Mouse (Mus musculus) T-helper 1 cell (primary cell): ENCODE data around the gene Olfr19.
"Not testable (repeated sequence)": the region's sequence is repeated elsewhere in the genome, so short reads cannot be mapped to it uniquely, and the experiment has no call there.

Experiments used
- in situ Hi-C: fragments of 300-600 bp; cut with MboI, MseI; formaldehyde crosslinking; loops from one replicate; pipeline ENCODE4 v1.15.1; 2025; ENCODE audit warnings: high pct_unique_total_duplicates

Gene Olfr19

GRCm38 (mm10) chr16:16676305-16676704, at the start of gene Olfr19:
Gene Olfr19 (minus strand): TSS chr16:16676405.
- in situ Hi-C loops: no loop called here

GRCm38 (mm10) chr16:16684975-16685374, 8.8 kb upstream of the Olfr19 start:
- in situ Hi-C loops: no loop called here

GRCm38 (mm10) chr16:16684053-16684452, 7.8 kb upstream of the Olfr19 start:
- in situ Hi-C loops: no loop called here

- in situ Hi-C loops: no loop called here
Measured at GRCm38 (mm10) chr16:16664994-16665393, 11.2 kb downstream of the Olfr19 start.

- in situ Hi-C loops: not testable (repeated sequence)
Measured at GRCm38 (mm10) chr16:16664516-16664915, 11.7 kb downstream of the Olfr19 start.

- in situ Hi-C loops: no loop called here
Measured at GRCm38 (mm10) chr16:16645148-16645547, 31.1 kb downstream of the Olfr19 start.

GRCm38 (mm10) chr16:16633730-16634129, 42.5 kb downstream of the Olfr19 start:
- in situ Hi-C loops: no loop called here
